Mouse (Mus musculus): ENCODE results near the gene Naa60.

GRCm38 (mm10) chr16:3830588-3831109, 41.5 kb upstream of the Naa60 start, which contains the start of gene Olfr15:
- TF ChIP-seq POLR2AphosphoS5 (IDR thresholded peaks at IDR 0.05; ENCODE audit: insufficient replicate concordance, low read depth, low read length) (no peak), CTCF (IDR thresholded peaks at IDR 0.05; ENCODE audit: low read depth, low read length) (no peak), GATA1 (IDR thresholded peaks at IDR 0.05; ENCODE audit: borderline replicate concordance, low read length) (no peak), GATA2 (IDR thresholded peaks at IDR 0.05; ENCODE audit: borderline replicate concordance, low read depth, low read length) (no peak), TAL1 (conservative IDR thresholded peaks at IDR 0.05; ENCODE audit: low read depth, low read length) (no peak)
